Mouse (Mus musculus) fat pad, adult 2 months (tissue): ENCODE measurements around the gene Cct7.
A peak's percentile ranks its signal among the peaks of the same experiment; 100 is the strongest.

Experiments
- DNase-seq: peaks from one replicate; pipeline ENCODE4 v3.0.0-alpha.2; 2011; ENCODE audit warnings: low read depth, low spot score; ENCODE audit errors: extremely low read depth

Cct7 gene

GRCm38 (mm10) chr6:85451664-85452410 lies 523 bp downstream of the Cct7 start, which contains the start of gene Pradc1:
Gene Pradc1 (minus strand): TSS chr6:85451970.
- peak; percentile 84 for DNase-seq

DNA sequence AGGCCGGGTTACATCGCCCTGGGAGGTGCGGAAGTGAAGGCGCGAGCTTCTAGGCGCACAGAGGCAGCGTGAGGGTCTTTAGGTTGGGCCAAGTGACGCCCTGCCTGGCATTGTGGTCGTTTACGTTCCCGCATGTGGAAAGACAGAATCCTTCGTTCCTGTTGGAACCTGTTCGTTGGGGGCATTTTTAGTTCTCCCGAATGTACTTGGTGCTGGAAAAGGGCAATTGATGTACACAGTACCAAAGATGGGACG lies 1.0 kb downstream of the Cct7 start:
- DNase-seq, result no peak

GRCm38 (mm10) chr6:85452816-85453215 lies 1.5 kb downstream of the Cct7 start:
- DNase-seq, result no peak

- no peak for DNase-seq
Observed at GRCm38 (mm10) chr6:85459621-85460020, 8.3 kb downstream of the Cct7 start.

GRCm38 (mm10) chr6:85465381-85465780 lies 14.1 kb downstream of the Cct7 start:
- DNase-seq, result no peak

GRCm38 (mm10) chr6:85469660-85470430 lies 18.5 kb downstream of the Cct7 start:
- DNase-seq, result no peak

GRCm38 (mm10) chr6:85471962-85472361 lies 20.6 kb downstream of the Cct7 start:
- no peak for DNase-seq

DNA sequence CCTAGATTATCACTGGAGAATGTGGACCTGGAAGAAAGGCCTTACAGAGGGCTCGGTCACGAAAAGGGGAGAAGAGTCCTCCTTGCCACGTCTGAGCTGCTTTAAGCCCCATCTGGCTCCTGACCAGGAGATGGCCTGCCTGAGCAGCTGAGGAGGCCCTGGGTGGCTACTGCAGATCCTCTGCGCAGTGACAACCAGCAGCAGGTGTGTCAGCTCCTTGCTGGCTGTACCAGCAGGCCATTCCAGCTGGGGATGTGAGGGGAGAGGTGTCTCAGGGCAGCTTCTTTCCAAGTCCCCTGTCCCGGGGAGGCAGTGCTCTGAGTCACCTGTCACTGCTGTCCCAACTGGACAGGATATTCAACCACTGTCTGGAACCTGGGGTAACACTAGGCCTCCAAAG lies 21.2 kb downstream of the Cct7 start:
- no peak for DNase-seq

- DNase-seq, result no peak
Observed at GRCm38 (mm10) chr6:85475581-85475980, 24.3 kb downstream of the Cct7 start.

GRCm38 (mm10) chr6:85477366-85477917 lies 26.1 kb downstream of the Cct7 start:
- DNase-seq, result no peak

- no peak for DNase-seq
Observed at GRCm38 (mm10) chr6:85478416-85478815, 27.1 kb downstream of the Cct7 start.

- DNase-seq, result no peak
Observed at GRCm38 (mm10) chr6:85479979-85480378, 28.7 kb downstream of the Cct7 start.

DNA sequence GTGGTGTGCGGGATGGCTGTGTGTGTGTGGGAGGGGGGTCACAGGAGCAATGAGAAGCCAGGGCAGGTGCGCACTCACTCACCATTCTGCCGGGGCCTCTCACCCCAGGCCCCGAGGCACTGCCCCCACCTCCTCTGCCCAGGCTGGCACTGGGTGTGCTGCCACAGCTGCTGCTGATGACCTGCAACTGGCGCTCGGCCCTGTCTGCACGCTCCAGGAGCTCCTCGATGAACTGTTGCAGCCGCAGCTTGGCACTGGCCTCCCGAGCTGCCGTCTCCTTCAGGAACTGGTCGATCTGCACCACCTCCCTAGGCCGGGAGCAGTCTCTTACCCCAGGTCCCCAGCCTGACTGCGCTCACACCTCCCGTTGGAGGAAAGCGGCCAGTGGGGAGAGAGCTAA lies 29.4 kb downstream of the Cct7 start:
- DNase-seq, result no peak

- DNase-seq, result no peak
Observed at GRCm38 (mm10) chr6:85483843-85484721, 32.8 kb downstream of the Cct7 start.

DNA sequence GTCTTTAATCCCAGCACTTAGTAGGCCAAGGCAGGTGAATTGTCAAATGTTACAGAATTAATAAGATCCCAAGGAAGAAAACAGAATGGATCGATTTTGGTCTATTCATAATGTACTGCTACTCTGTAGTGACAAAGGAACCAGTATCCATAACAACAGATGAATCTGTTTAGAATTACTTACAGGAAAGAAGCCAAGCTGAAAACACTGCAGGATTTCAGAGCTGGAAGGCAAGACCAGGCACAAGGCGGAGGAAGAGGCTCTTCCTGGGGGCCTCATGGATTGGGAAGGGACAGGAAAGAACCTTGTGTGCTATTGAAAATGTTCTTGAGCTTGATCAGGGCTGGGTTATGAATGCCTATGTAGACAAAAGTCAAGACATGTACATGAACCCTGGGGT lies 34.4 kb downstream of the Cct7 start:
- no peak for DNase-seq

DNA sequence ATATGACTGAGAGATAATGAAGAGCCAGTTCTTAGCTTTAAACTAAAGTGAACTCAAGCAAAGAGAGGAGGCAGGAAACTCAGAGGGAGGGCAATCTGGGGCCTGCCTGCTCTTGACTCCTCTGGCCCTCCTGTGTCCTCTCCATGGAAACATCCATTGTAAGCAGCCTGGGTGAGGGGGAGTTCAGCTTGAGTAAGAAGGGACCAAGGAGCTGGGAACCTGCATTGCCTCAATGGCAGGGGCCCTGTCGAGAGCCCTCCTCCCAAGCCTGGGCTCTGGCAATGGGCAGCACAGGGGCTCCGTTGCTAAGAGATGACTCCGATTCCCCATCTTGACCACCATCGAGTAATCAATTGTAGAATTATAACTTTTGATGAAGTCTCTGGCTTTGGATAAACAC lies 37.2 kb downstream of the Cct7 start:
- DNase-seq, result no peak

- DNase-seq, result no peak
Observed at GRCm38 (mm10) chr6:85489717-85490116, 38.4 kb downstream of the Cct7 start.

- no peak for DNase-seq
Observed at GRCm38 (mm10) chr6:85490252-85490651, 38.9 kb downstream of the Cct7 start.

GRCm38 (mm10) chr6:85491606-85492005 lies 40.3 kb downstream of the Cct7 start:
- no peak for DNase-seq

DNA sequence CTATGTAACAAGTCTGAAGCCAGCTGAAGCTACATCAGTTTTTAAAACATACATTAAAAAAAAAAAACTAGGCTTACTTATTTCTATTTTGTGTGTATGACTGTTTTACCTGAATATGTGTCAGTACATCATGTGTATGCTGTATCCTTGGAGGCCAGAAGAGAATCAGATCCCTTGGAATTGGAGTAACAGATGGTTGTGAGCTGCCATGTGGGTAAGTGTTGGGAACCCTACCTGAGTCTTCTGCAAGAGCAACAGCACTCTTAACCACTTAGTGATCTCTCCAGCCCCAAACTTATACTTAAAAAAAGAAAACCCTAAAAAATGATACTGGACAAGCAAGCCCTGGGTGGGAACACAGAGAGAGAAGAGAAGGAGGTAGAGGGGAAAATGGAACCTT lies 45.7 kb downstream of the Cct7 start:
- DNase-seq, result no peak

DNA sequence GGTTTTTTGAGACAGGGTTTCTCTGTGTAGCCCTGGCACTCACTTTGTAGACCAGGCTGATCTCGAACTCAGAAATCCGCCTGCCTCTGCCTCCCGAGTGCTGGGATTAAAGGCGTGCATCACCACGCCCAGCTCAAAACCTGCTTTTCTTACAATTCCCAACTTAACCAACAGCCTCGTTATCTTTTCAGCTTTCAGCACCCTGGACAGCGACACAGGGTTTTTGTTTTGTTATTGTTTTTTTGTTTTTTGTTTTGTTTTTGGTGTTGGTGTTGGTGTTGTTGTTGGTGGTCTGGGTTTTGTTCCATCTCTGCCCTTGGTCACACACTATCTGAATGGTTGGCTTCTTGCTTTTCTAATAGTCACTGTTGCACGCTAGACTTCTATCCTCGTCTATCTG lies 46.8 kb downstream of the Cct7 start:
- DNase-seq, result no peak
